Mouse (Mus musculus): ENCODE measurements around the gene Sox5.
"Not testable (repeated sequence)": the region's sequence is repeated elsewhere in the genome, so short reads cannot be mapped to it uniquely, and the experiment has no call there.

Sox5 gene

DNA sequence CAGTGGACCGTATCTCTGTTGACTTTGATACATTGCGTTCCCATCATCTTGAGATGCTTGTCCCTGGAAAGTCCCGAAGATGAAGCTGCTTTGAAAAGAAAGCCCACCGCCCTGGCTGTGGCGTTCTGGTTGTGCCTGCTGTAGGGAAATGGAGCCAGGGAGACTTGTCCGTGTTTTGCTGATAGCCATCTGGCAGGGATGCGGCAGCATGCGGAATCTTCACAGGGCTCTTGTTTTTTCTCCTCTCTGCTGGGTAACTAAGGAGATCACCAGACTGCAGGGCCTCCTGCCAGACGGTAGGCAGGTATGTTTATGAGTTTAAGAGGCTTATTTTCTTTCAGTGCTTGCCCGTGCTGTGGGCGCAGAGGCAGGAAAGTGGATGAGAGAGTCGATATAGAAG lies 499.0 kb downstream of the Sox5 start:
- DNase-seq (ENCODE audit: low read depth, low spot score): no peak

DNA sequence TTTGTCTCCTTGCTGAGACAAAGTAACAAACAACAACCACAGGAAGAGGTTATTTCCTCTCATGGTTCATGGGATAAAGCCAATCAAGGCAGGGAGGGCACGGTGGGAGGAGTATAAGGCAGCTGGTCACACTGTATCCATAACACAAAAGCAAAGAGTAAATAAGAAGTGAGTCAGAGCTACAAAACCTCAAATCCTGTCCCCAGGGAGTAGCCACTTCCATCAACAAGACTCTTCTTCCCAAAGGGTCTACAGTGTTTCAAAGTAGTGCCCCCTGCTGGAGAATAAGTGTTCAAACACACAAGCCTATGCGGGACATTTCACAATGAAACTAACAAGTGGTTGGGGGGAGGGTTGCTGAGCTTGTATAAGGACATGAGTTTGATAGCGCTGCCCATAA lies 500.1 kb downstream of the Sox5 start:
- DNase-seq (ENCODE audit: low read depth, low spot score): no peak

DNA sequence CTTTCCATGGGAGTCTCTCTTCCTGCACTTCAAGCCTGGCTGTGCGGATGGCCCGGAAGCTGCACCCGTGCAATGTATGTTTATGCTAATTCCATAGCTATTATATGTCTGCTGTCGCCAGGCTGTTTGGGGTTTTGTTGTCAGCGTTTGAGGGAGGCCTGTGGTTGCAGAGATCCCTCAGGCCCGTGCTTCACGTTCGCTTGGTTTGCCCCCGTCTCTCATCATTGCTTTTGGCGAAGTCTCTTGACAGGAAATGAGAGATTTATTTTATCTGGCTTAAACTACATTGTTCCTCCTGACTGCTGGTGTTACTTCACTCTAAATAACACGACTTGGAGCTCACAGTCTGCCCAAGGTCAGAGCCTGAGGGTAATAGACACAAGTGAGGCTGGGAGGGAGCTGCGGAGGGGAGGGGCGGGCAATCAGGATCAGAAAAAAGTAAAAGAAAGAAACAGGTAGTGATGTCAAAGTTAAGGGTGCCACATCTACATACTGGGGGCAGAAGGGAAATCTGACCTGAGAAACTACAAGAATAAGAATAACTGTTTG lies 503.2 kb downstream of the Sox5 start:
- DNase-seq (ENCODE audit: low read depth, low spot score): no peak

DNA sequence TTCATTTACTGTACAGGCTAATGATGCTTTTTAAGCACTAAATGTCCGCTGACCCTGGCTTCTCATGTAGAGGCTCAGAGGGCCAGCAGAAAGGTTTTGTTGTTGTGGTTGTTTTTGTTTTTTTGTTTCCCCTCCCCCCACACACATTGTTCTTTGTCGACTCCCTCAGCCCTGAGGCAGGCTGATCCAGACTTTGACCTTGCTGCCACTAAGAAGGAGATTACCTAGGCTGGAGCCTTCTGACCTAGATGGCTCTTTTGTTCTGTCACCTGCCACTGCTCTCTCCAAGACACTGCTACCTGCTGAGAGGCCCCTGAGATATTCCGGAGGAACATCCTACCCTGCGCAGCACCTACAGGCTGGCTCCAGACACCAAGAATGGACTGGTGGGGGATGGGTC lies 508.4 kb downstream of the Sox5 start:
- DNase-seq (ENCODE audit: low read depth, low spot score): not testable (repeated sequence)

DNA sequence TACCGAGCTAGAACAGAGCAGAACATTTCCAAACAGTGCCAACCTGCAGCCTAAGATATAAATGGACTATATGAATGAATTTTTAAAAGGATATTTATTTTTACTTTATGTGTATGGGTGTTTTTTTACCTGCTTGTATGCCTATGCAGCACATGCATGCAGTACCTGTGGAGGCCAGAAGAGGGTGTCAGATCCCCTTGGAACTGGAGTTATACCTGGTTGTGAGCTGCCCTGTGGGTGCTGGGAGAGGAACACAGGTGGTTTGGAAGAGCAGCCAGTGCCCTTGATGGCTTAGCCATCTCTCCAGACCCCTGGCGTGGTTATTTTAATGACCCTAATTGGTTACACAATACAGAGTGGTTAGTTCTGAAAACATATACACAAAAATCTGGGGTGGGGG lies 510.5 kb downstream of the Sox5 start:
- DNase-seq (ENCODE audit: low read depth, low spot score): peak; percentile 22

DNA sequence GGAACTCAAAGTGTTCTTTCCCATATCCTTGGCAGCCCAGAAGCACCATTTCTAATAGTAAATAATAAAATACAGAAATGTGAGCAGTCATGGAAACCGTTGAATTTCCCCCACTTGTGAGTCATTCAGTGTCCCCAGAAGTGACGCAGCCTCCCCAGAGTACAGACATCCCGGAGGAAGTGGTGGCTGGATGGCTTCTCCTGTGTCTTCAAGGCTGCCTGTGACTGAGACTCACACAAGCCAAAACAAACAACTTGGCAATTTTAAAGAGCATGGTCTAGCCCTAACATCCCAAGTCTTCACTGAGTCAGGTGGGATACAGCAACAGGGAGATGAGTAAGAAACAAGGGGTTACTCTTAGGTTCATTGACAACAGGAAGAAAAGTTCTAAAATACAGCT lies 511.5 kb downstream of the Sox5 start:
- DNase-seq (ENCODE audit: low read depth, low spot score): peak; percentile 19

DNA sequence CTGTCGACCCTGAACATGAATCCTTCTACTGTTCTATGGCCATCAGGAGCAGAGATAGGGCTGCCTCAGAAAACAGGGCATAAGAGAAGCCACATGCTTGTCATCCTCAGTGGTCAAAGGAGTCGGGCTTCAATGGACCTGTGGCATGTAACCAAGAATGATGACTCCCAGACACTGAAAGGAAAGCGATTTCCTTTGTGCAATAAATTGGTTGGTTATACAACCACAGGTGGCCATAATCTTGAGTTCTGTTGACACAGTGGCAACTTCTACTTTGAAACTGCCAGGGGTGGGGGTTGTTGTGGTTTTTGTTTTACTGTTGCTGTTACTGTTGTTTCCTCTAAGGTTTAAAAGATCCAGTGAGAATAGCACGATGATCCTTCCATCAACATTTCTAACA lies 512.1 kb downstream of the Sox5 start:
- DNase-seq (ENCODE audit: low read depth, low spot score): peak; percentile 26

DNA sequence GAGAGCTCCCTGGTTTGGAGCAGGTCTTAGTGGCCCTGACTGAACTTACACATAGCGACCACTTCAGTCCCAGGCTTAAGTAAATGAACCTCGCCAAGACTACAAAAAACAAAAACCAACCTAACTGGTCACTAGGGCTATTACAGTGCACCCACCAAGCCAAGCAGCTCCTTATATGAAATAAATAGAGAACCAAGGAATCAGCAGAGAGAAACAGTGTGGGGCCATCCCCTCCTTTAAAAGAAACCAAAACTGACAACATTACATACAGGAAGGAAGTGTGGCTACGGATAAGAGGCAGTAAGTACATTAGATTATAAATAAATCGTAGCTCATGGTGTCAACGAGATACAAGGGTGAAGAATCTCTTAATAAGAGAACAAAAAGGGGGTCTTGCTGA lies 516.0 kb downstream of the Sox5 start:
- DNase-seq (ENCODE audit: low read depth, low spot score): peak; percentile 50

DNA sequence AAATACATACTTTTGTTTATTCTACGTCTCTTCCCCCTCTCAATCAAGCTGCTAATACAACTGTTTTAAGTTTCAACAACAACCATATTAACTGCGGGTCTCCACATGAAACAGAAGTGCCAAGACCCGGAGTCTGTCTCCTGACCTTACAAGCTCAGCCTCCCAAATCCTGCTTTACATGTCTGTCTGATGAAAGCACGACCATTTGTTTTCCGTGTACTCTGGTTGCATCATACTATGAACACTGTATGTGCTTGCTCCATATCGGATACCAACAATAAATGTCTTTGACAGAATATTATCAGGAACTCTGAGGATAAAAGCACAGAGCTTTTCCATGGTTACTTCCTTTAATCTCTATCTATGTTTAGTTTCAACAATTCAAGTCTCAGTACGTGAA lies 516.8 kb downstream of the Sox5 start:
- DNase-seq (ENCODE audit: low read depth, low spot score): no peak

DNA sequence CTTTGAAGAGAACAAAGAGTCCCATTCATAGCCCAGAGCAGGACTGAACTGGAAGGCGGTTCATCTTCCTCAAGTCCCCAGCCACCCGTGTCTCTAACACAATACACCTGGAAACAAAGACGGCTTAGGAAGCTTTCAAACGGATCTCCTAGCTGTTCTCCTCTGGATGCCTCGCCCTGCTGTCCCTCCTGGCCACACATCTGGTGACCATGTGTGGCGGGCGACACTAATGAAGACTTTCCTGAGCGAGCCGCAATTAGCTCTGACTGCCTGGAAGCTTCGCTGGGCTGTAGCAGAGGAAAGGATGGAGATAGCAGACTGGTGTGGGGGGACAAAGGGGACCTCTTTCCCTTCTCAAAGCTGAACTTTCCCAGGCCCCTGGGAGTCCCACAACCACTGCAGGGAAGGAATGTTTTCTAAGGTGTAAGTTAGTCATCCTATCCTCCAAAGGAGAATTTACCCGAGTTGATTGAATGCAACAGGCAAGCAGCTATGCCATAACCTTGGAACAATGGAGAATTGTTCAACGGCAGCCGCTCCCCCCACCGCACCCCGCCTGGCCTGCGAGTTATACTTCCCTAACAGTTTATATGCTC lies 517.4 kb downstream of the Sox5 start:
- DNase-seq (ENCODE audit: low read depth, low spot score): no peak

DNA sequence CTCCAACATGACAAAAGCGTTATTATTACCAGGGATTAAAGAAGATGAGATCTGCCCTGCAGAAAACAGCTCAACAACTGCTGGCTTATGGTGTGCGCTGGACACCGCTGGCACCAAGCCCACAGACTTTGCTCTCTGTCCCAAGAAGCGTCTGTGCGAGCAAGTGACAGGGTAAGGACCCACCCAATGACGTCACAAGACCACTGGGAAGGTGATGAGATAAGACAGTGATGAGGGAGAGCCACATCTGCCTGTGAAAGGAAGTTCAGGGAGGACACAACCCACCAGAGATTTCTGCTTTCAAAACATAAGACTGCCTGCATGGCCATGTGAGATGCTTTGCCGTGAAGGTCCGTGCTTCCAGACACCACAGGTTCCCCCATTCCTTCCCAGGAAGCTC lies 525.3 kb downstream of the Sox5 start:
- DNase-seq (ENCODE audit: low read depth, low spot score): no peak

DNA sequence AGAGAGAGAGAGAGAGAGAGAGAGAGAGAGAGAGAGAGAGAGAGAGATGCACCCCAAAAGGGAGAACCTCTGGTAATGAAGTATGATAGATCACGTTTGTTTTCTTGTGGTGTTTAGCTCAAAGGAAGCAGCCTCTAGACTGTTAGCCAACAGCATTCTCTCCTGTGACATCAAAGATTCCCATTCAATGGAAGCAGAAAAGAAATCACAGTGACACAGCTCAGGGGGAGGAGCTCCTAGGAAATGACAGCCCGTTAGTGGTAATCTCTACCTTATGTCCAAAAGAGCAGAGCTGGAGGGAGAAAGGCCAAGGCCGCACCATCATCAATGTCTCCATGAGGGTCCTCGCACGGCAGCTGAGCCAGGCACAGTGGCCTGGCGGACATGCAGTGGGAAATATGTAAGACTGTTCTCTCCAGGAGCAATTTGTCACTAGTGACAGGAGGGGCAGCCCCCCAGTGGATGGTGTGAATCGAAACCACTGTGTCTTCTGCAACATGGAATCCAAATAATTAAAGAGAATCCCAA lies 529.5 kb downstream of the Sox5 start:
- no peak for DNase-seq (ENCODE audit: low read depth, low spot score)

DNA sequence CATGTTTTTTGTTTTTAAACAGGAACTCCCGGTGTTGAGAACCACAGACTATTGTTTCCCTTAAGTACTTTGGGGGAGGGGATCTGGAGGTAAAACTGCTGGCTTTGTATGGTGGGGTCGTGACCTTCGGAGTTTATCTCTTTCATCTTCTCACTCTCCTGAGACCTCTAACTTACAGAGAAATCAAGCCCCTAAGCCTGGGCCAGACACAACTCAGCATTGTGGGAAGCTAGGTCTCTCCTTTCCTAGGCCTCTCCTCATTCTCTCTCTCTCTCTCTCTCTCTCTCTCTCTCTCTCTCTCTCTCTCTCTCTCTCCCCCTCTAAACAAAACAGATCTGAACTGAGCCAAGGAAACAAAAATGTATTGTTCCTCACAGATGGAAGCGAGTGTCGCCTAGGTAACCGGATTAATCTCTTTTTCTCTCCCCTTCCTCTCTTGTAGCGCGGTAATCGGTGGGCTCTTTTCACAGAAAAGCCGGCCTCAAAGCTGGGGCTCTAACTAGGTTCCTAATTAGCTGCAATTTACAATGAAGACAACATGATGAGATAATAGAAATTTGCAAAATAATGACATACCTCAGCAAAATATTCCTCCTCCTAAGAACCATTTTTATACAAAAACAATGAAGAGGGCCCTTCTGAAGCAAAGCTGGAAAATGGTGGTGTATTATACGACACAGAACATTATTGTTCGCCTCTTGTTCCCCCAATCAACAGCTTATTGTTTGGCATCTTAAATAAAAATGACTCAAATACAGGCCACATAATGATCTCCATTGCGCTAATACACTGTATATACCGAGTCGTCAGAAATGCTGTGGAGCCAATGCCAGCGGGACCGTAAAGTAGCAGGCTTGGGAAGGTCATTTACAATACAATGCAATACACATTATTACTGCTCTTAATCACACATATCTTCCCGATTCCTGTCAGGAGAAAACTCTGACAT lies 530.3 kb downstream of the Sox5 start:
- no peak for DNase-seq (ENCODE audit: low read depth, low spot score)

DNA sequence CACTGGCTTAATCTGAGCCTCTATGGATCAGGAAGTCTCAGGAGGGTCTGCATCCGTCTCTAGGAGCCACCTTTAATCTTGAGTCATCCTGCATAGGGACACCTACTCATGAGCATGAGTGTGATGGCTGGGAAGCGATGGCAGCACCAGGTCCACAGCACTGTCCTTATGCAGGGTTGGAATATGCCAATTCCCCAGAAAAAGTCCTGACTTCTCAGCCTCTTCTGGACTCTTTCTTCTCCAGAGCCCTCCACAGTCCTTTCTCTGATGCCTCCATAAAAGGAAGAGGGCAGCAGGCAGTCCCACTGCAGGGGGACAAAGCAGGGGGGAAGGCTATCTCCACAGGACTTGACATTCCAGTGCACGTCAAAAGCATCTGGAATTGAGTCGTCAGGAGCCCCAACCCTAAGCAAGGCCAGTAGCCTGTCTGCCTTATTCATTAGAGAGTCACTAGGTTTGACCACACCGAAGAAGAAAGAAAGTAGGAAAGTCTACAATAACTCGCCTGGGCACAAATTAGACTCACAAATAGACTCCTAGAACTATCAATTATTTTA lies 531.1 kb downstream of the Sox5 start:
- no peak for DNase-seq (ENCODE audit: low read depth, low spot score)

DNA sequence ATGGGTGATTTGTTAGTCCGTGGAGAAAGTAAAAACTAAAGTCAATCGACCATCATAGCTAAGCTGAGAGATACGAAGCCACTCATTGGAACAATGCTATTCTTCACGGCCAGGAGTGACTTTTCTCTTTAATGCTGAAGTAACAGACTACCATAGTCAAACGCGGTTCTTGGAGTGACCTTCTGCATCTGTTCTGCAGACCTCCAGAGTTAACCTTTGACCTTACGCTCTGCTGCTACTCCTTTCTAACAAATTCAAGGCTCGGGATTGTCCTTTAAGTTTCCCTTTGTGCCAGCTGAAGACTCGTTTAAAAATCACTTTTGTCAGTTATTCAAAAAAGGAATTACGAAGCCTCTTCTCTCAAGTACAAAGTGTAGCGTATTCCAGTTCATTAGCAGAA lies 545.2 kb downstream of the Sox5 start:
- no peak for DNase-seq (ENCODE audit: low read depth, low spot score)

DNA sequence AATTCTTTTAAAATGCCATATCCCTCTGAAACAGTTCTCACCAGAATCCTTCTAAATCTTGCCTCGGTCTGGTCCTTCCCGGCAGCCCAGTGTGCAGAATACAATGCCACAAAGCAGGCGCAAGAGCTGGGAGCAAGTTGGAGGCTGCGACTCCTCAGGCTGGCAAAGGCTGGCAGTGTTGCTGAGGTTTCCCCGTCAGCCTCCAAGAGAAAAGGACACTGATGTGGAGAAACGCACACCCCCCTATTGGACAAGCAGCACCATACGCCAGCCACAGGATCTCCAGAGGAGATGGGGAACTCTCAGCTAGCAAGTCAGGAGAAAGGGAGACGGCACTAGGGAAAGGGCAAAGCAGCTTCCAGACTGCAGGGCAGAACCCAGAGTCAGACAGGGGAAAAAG lies 577.8 kb downstream of the Sox5 start:
- no peak for DNase-seq (ENCODE audit: low read depth, low spot score)

DNA sequence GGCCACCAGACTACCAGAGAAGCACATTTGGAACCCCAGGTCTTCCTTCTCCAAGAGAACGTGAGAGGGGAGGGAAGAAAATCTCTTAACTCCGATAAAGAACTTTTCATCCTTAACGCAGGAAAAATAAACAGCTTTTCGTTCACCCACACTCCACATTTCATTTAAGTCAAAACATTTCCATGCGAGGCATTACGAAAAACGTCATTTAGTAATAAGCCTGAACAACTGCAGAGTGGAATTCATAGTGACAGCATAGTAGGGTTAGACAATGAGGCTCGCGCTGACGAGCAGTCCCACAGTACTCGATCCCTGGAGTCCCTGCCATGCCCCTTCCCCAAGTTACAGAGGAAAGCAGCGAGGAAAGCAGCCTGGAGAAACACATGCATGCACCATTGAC lies 578.8 kb downstream of the Sox5 start:
- no peak for DNase-seq (ENCODE audit: low read depth, low spot score)

DNA sequence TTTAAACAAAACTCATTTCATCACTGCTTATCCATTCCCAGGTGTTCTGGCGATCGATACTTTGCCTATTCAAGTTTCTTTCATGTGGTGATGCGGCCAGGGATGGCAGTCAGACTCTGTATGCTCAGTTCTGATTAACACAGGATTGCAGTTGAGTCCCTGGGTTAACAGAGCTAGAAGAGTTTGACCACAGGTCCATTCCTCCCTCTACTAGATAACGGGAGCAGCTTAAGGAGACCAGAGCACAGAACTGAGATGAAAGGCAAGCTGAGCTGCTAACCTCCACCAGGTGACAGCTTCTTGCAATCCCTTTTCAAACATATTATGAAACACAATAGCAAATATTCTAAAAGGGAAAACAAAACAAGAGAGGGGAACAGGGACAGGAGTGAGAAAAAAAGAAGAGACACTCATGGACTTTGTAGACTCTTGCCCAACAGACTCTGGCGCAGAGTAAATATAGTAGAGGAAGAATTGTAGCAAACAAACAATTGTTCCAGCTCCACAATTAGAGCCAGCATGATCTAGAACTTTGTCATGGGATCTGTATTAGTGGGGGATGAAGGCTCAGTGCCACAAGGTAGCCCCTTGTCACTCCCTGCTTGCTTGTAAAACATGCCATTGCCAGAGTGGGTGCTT lies 580.3 kb downstream of the Sox5 start:
- no peak for DNase-seq (ENCODE audit: low read depth, low spot score)

DNA sequence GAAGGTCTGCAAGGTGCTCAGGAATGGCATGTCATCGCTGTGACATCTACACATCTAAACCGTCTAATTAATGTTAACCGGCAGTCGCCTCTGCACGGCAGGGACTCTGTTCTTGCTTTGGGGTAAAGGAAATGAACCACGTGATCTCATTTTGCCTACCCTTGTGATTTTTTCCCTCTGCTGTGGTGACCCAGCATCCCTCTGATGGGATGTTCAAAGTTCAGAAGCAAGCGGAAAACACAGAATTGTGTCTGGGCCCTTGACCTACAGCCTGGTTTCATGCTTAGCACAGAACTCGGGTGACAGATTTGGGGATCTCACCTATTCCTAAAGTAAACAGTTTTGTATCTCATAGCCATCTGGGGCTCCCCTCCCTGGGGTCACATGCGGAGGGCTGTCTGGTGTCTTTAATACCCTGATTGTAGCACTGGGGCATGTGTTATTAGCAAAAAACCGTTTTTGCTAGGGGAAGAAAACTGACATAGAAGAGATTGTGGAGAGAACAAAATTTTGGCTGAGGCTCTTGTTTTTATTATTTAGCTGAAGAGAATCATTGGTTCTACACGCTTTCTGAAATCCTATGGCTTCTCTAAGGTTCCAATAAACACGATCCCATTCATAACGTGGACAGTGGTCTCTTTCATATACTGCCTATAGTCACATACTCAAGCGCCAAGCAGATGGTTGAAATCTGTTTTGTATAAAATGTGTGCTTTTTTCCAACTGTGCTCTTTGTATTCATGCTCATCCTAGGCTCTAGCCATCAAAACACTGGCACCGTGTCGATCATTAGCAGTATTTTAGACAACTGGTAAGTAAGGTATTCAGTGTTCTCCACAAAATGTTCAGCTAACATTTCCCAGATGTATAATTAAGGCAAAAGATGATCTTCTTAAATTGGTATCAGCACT lies 584.3 kb downstream of the Sox5 start:
- no peak for DNase-seq (ENCODE audit: low read depth, low spot score)

DNA sequence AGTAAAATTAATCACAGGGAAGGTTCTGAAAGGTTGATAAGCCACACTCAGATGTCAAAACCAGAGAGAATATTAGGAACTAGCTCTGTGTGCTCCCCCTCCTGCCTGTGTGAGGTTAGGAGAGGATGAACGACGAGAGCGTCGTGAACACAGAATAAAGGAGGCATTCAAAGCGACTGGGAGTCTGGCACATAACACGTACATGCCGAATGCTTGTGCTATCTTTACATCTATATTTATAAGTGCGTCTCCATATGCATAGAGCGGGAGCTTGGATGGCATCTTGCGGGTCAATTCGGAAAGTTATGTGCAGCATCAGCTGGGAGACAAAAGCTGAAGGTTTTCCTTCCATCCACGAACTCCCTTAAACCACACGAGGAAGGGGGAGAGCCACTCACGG lies 585.8 kb downstream of the Sox5 start:
- DNase-seq (ENCODE audit: low read depth, low spot score): no peak

DNA sequence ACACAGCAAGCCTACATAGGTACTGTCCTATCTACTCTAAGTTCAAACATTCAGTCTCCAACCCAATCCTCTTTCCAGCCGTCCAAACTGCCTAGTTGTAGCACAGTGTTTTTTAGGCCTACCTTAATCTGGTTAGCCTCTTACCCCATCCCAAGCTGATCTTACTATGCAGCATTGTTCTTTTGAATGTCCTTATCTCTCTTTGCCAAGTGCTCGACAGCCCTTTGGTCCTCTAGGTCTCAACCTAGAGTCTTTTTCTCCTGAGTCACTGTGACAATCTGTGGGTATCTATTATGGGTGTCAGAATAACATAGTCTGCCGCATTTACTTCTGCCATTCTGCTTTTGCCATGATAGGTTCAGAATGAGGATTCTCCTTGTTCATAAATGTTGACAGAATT lies 598.7 kb downstream of the Sox5 start:
- no peak for DNase-seq (ENCODE audit: low read depth, low spot score)
